Mouse (Mus musculus): ENCODE data around the gene Copz1. TPM values are rescaled to one million over a fixed set of nuclear protein-coding genes. Genes with fewer than 3 reads are reported as not detected.
A peak's percentile ranks its signal among the peaks of the same experiment; 100 is the strongest.

The Copz1 gene
- polyA plus RNA-seq, 1 experiment from 2014 or later, result 265 TPM

DNA sequence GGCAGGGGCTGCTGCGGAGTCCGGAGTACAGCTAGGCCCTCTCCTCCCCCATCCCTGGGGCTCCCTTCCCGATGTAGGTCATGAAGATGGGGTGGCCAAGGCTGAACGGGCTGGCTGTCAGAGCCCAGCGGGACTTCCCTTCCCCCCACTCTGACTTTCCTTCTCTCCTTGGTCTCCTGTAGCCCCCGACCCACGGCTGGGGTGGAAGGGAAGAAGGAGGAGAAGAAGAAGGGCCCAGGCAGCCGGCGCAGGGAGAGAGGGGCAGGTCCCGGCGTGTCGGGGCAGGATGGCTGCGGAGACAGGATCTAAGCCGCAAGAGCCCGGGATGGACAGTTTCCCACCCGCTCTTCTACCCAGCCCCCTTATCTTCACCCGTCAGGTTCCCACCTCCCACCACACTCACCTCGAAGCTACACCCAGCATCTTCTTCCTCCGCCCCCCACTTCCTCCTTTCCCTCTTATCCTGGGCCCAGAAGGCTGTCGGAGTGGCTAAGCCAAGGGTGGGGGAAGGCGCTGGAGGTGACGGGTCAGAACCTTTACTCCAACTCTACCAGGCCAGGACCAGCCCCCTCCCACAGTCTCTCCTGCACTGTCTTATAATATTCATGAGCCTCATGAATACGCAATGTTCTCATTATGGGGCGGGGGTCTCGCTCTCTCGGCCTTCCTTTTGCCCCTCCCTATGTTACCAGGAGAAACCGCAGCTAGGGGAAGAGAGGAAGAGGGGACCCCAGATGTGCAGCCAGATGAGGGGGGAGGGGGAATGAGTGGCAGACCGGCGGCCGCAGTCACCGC, 66.8 kb downstream of the Copz1 start:
- H3K27ac ChIP-seq (ENCODE audit: low read depth, low read length), result no peak overlapping the region
- 3% methylated on average over 24 of the region's 31 CpGs for whole genome bisulfite sequencing
- H3K36me3 ChIP-seq (ENCODE audit: control insufficient read depth, insufficient read depth, low read length), result no peaks in the 10 kb centered on the region; the same call in 1 of the 2 replicates
- DNase-seq (ENCODE audit: low spot score), result no peak
- peak; percentile 53; the same call in 1 of the 2 replicates for ATAC-seq (replicated peaks; ENCODE audit: low FRiP score)
- H3K4me2 ChIP-seq (ENCODE audit: low read depth, low read length, severe bottlenecking), result peak overlapping the region; percentile 86
- peaks cover 17% of the 10 kb centered on the region; the same call in 1 of the 2 replicates for H3K4me1 ChIP-seq (replicated peaks; ENCODE audit: control insufficient read depth, insufficient read depth, low read length)
- H3K27me3 ChIP-seq (ENCODE audit: control insufficient read depth, insufficient read depth, low read length), result peaks cover 13% of the 10 kb centered on the region
- no peaks in the 10 kb centered on the region for H3K9me3 ChIP-seq (ENCODE audit: control insufficient read depth, low read length)
- peak overlapping the region; percentile 55 for H3K9ac ChIP-seq (ENCODE audit: low read length)
- peak overlapping the region; percentile 54 for H3K4me3 ChIP-seq (ENCODE audit: low read depth, low read length)

GRCm38 (mm10) chr15:103339961-103340337, 67.4 kb downstream of the Copz1 start, which contains the start of gene Zfp385a:
TSS of gene Zfp385a (minus strand) at chr15:103340093.
- H3K27ac ChIP-seq (ENCODE audit: low read depth, low read length), result no peak within 1 kb of the TSS
- peak within 1 kb of the TSS; percentile 86 for H3K4me2 ChIP-seq (ENCODE audit: low read depth, low read length, severe bottlenecking)
- ATAC-seq (replicated peaks; ENCODE audit: low FRiP score) (peak; percentile 39), DNase-seq (ENCODE audit: low spot score) (peak; percentile 78)
- H3K9ac ChIP-seq (ENCODE audit: low read length), result peak within 1 kb of the TSS; percentile 55
- H3K9me3 ChIP-seq (ENCODE audit: control insufficient read depth, low read length), result no peaks in the 10 kb centered on the region
- peaks cover 13% of the 10 kb centered on the region for H3K27me3 ChIP-seq (ENCODE audit: control insufficient read depth, insufficient read depth, low read length)
- peak within 1 kb of the TSS; percentile 54 for H3K4me3 ChIP-seq (ENCODE audit: low read depth, low read length)
- H3K36me3 ChIP-seq (ENCODE audit: control insufficient read depth, insufficient read depth, low read length), result peaks cover 2% of the 10 kb centered on the region; the same call in 1 of the 2 replicates
- 1% methylated on average over 23 of the region's 26 CpGs for WGBS
- H3K4me1 ChIP-seq (replicated peaks; ENCODE audit: control insufficient read depth, insufficient read depth, low read length), result peaks cover 16% of the 10 kb centered on the region; the same call in 1 of the 2 replicates

DNA sequence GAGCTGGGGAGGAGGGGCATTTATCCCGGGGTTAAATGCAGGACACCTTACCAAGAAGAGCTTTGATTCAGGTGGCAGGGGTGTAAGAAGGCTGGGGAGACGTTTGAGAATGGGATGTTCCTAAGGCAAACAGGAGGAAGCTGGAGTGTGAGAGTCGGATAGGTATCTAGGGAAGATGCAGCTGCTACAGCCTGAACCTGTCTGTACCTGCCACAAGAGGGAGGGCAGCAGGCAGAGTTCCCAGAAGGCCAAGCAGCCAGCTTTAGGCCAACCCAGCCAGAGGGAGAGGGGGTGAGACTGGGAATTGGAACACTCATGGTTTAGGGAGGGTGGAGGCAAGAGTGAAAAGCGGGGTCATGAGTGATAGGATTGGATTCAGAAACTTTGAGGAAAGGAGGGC, 68.3 kb downstream of the Copz1 start:
- DNase-seq (ENCODE audit: low spot score) (no peak), ATAC-seq (replicated peaks; ENCODE audit: low FRiP score) (no peak)
- Histone ChIP-seq H3K9ac (ENCODE audit: low read length) (peak overlapping the region; percentile 13; the same call in 1 of the 2 replicates), H3K4me3 (ENCODE audit: low read depth, low read length) (no peak overlapping the region), H3K27ac (ENCODE audit: low read depth, low read length) (no peak overlapping the region), H3K9me3 (ENCODE audit: control insufficient read depth, low read length) (no peaks in the 10 kb centered on the region), H3K4me2 (ENCODE audit: low read depth, low read length, severe bottlenecking) (no peak overlapping the region; the same call in 1 of the 2 replicates), H3K4me1 (replicated peaks; ENCODE audit: control insufficient read depth, insufficient read depth, low read length) (peaks cover 16% of the 10 kb centered on the region; the same call in 1 of the 2 replicates), H3K36me3 (ENCODE audit: control insufficient read depth, insufficient read depth, low read length) (peaks cover 2% of the 10 kb centered on the region; the same call in 1 of the 2 replicates), H3K27me3 (ENCODE audit: control insufficient read depth, insufficient read depth, low read length) (peaks cover 13% of the 10 kb centered on the region)
- WGBS, result 18% methylated on average over 4 of the region's 4 CpGs

DNA sequence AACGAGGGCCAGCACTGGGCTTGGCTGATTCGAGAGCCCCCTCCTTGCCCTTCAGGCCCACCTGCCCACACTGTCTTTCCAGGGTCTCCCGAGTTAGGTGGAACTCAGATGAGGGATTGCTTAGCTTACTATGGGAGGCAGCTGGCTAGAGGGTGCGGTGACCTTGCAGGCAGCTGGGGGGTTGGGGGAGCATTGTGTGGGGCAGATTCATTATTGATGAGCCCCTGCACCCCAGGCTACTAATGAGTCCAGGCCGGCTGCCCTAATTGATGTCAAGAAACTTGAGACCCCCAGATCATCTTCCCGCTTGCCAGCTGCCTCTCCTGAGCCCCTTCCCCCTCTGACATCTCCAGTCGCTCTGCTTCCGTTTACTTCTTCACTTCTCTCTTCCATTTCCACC, 69.0 kb downstream of the Copz1 start:
- H3K4me3 ChIP-seq (ENCODE audit: low read depth, low read length), result no peak overlapping the region
- no peak overlapping the region for H3K4me2 ChIP-seq (ENCODE audit: low read depth, low read length, severe bottlenecking)
- H3K9ac ChIP-seq (ENCODE audit: low read length), result no peak overlapping the region
- DNase-seq (ENCODE audit: low spot score) (no peak), ATAC-seq (replicated peaks; ENCODE audit: low FRiP score) (no peak)
- 30% methylated on average over 8 of the region's 8 CpGs for WGBS
- H3K27me3 ChIP-seq (ENCODE audit: control insufficient read depth, insufficient read depth, low read length), result peaks cover 13% of the 10 kb centered on the region
- H3K36me3 ChIP-seq (ENCODE audit: control insufficient read depth, insufficient read depth, low read length), result peaks cover 2% of the 10 kb centered on the region; the same call in 1 of the 2 replicates
- peaks cover 16% of the 10 kb centered on the region; the same call in 1 of the 2 replicates for H3K4me1 ChIP-seq (replicated peaks; ENCODE audit: control insufficient read depth, insufficient read depth, low read length)
- no peak overlapping the region for H3K27ac ChIP-seq (ENCODE audit: low read depth, low read length)
- H3K9me3 ChIP-seq (ENCODE audit: control insufficient read depth, low read length), result no peaks in the 10 kb centered on the region

- peak; percentile 85 for DNase-seq (ENCODE audit: low spot score)
- no peak for ATAC-seq (replicated peaks; ENCODE audit: low FRiP score)
- H3K27ac ChIP-seq (ENCODE audit: low read depth, low read length), result no peak overlapping the region
- H3K4me1 ChIP-seq (replicated peaks; ENCODE audit: control insufficient read depth, insufficient read depth, low read length), result peaks cover 12% of the 10 kb centered on the region; the same call in 1 of the 2 replicates
- H3K27me3 ChIP-seq (ENCODE audit: control insufficient read depth, insufficient read depth, low read length), result peaks cover 13% of the 10 kb centered on the region
- 17% methylated on average over 4 of the region's 4 CpGs for WGBS
- no peak overlapping the region for H3K4me2 ChIP-seq (ENCODE audit: low read depth, low read length, severe bottlenecking)
- no peak overlapping the region for H3K4me3 ChIP-seq (ENCODE audit: low read depth, low read length)
- peaks cover 2% of the 10 kb centered on the region; the same call in 1 of the 2 replicates for H3K36me3 ChIP-seq (ENCODE audit: control insufficient read depth, insufficient read depth, low read length)
- H3K9me3 ChIP-seq (ENCODE audit: control insufficient read depth, low read length), result no peaks in the 10 kb centered on the region
- H3K9ac ChIP-seq (ENCODE audit: low read length), result no peak overlapping the region
These were observed 69.9 kb downstream of the Copz1 start for GRCm38 (mm10) chr15:103342415-103342814.

DNA sequence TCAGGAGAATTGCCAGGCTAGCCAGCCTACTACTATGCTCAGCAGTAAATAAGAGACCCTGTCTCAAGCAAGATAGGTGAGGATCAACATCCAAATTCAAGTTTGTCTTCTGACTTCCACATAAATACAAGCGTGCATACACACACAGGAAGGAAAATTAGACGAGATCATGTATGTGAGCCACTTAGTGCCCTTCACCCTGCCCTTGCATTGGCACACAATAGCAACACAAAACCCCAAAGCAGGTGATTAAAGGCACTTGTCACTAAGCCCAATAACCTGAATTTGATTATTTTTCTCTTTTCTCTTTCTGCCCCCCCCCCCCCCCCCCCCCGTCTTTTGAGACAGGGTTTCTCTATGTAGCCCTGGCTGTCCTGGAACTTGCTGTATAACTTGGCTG, 70.5 kb downstream of the Copz1 start:
- Histone ChIP-seq H3K4me1 (replicated peaks; ENCODE audit: control insufficient read depth, insufficient read depth, low read length) (peaks cover 12% of the 10 kb centered on the region; the same call in 1 of the 2 replicates), H3K4me3 (ENCODE audit: low read depth, low read length) (no peak overlapping the region), H3K36me3 (ENCODE audit: control insufficient read depth, insufficient read depth, low read length) (peaks cover 2% of the 10 kb centered on the region; the same call in 1 of the 2 replicates), H3K27me3 (ENCODE audit: control insufficient read depth, insufficient read depth, low read length) (peaks cover 13% of the 10 kb centered on the region), H3K9ac (ENCODE audit: low read length) (no peak overlapping the region), H3K9me3 (ENCODE audit: control insufficient read depth, low read length) (no peaks in the 10 kb centered on the region), H3K4me2 (ENCODE audit: low read depth, low read length, severe bottlenecking) (no peak overlapping the region), H3K27ac (ENCODE audit: low read depth, low read length) (no peak overlapping the region)
- DNase-seq (ENCODE audit: low spot score) (no peak), ATAC-seq (replicated peaks; ENCODE audit: low FRiP score) (no peak)
- 73% methylated on average over 3 of the region's 3 CpGs for WGBS

DNA sequence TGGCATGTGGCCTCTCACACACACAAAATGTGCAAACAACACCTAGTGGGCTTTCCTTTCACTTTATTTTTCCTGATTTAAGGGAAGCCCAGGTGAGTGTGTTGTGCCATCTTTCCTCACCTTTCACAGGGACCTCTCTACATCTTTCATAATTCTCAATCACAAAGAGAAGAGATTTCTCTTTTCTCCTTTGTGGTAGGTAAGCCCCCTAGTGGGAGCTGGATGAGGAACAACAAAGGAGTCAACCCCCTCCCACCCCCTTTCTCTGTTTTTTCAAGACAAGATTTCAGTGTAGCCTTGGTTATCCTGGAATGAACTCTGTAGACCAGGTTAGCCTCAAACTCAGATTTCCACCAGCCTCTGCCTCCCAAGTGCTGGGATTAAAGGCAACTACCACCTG, 71.0 kb downstream of the Copz1 start:
- no peak overlapping the region for H3K9ac ChIP-seq (ENCODE audit: low read length)
- DNase-seq (ENCODE audit: low spot score) (no peak), ATAC-seq (replicated peaks; ENCODE audit: low FRiP score) (no peak)
- no peaks in the 10 kb centered on the region for H3K9me3 ChIP-seq (ENCODE audit: control insufficient read depth, low read length)
- peaks cover 12% of the 10 kb centered on the region; the same call in 1 of the 2 replicates for H3K4me1 ChIP-seq (replicated peaks; ENCODE audit: control insufficient read depth, insufficient read depth, low read length)
- H3K4me3 ChIP-seq (ENCODE audit: low read depth, low read length), result no peak overlapping the region
- H3K27me3 ChIP-seq (ENCODE audit: control insufficient read depth, insufficient read depth, low read length), result peaks cover 13% of the 10 kb centered on the region
- no peak overlapping the region for H3K4me2 ChIP-seq (ENCODE audit: low read depth, low read length, severe bottlenecking)
- no peak overlapping the region for H3K27ac ChIP-seq (ENCODE audit: low read depth, low read length)
- peaks cover 2% of the 10 kb centered on the region; the same call in 1 of the 2 replicates for H3K36me3 ChIP-seq (ENCODE audit: control insufficient read depth, insufficient read depth, low read length)

DNA sequence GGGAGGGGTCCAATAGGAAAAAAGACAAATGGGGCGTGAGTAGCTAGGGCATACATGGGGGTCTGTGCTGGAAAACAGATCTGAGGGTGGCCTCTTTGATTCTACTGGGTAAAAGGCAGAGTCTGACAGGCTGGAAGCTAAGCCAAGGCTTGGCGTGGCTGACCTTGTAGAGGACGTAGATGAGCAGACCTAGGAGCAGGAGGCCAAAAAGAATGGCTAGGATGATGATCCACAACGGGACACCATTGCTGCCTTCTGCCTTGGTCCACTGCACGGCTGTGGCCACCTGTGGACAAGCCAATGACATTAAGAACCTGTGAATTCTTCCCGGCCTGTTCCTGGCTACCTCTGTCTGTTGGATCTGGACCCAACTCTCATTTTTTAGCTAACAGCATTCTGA, 73.3 kb downstream of the Copz1 start:
- ATAC-seq (replicated peaks; ENCODE audit: low FRiP score) (no peak), DNase-seq (ENCODE audit: low spot score) (no peak)
- Histone ChIP-seq H3K27me3 (ENCODE audit: control insufficient read depth, insufficient read depth, low read length) (peaks cover 3% of the 10 kb centered on the region), H3K4me3 (ENCODE audit: low read depth, low read length) (no peak overlapping the region), H3K4me2 (ENCODE audit: low read depth, low read length, severe bottlenecking) (no peak overlapping the region), H3K4me1 (replicated peaks; ENCODE audit: control insufficient read depth, insufficient read depth, low read length) (peaks cover 1% of the 10 kb centered on the region; the same call in 1 of the 2 replicates), H3K36me3 (ENCODE audit: control insufficient read depth, insufficient read depth, low read length) (peaks cover 2% of the 10 kb centered on the region; the same call in 1 of the 2 replicates), H3K27ac (ENCODE audit: low read depth, low read length) (no peak overlapping the region), H3K9ac (ENCODE audit: low read length) (no peak overlapping the region), H3K9me3 (ENCODE audit: control insufficient read depth, low read length) (no peaks in the 10 kb centered on the region)
- 86% methylated on average over 6 of the region's 6 CpGs for WGBS
